Mouse (Mus musculus) lung, embryonic 16.5 days (tissue): ENCODE results near the gene Arhgap45. TPM values are rescaled to one million over a fixed set of nuclear protein-coding genes. Genes with fewer than 3 reads are reported as not detected.
A peak's percentile ranks its signal among the peaks of the same experiment; 100 is the strongest.

Source experiments
- ATAC-seq: fragments of 200-750 bp; cut with Nextera tagmentation; 2 replicates; pipeline ENCODE4 v1.8.0; 2017; ENCODE audit warnings: low read depth, mild to moderate bottlenecking, moderate library complexity
- H3K27ac ChIP-seq: fragments of 300-500 bp; sonication (generic); 2 replicates; pipeline ENCODE4 v1.5.1; 2014; ENCODE audit warnings: mild to moderate bottlenecking, control low read depth, low read length
- H3K27me3 ChIP-seq: fragments of 300-500 bp; sonication (generic); 2 replicates; pipeline ENCODE4 v1.6.1; 2014; ENCODE audit warnings: low read depth, low read length, mixed read lengths; ENCODE audit not compliant: control insufficient read depth, insufficient read depth
- H3K36me3 ChIP-seq: fragments of 300-500 bp; sonication (generic); 2 replicates; pipeline ENCODE4 v1.6.1; 2014; ENCODE audit warnings: low read length; ENCODE audit not compliant: control insufficient read depth, insufficient read depth
- H3K4me1 ChIP-seq: fragments of 300-500 bp; sonication (generic); replicated peaks from 2 replicates; pipeline ENCODE4 v1.6.1; 2014; ENCODE audit warnings: low read length, mixed read lengths; ENCODE audit not compliant: control insufficient read depth, insufficient read depth
- H3K4me2 ChIP-seq: fragments of 300-500 bp; sonication (generic); 2 replicates; pipeline ENCODE4 v1.6.1; 2014; ENCODE audit warnings: low read depth, low read length, control low read depth
- H3K4me3 ChIP-seq: fragments of 300-500 bp; sonication (generic); 2 replicates; pipeline ENCODE4 v1.5.1; 2014; ENCODE audit warnings: mild to moderate bottlenecking, low read length, control low read depth
- H3K9ac ChIP-seq: fragments of 300-500 bp; sonication (generic); 2 replicates; pipeline ENCODE4 v1.6.1; 2014; ENCODE audit warnings: low read length, control low read depth
- H3K9me3 ChIP-seq: fragments of 300-500 bp; sonication (generic); 2 replicates; pipeline ENCODE4 v1.6.1; 2016; ENCODE audit warnings: low read length; ENCODE audit not compliant: control insufficient read depth
- WGBS: fragments of 180-500 bp; shearing (Covaris S2); extraction: QIAGEN DNeasy Blood & Tissue Kit; methylation state at CpG from one replicate; pipeline ENCODE4 v1.1.7; 2014; 5-methylcytosine and 5-hydroxymethylcytosine counted together
- polyA plus RNA-seq: library from polyadenylated mRNA; unstranded; fragments of >200 nt; fragmentation: Nextera tagmentation; extraction: Ambion mirVana; gene quantifications from 2 replicates; pipeline ENCODE4 v1.2.1, GENCODE M21; 2015

Arhgap45 gene
- polyA plus RNA-seq, 1 experiment from 2014 or later = 18.1 TPM

GRCm38 (mm10) chr10:80047041-80047565, 30.6 kb downstream of the Arhgap45 start, which contains the start of gene Gpx4:
TSS of gene Gpx4 (plus strand) at chr10:80047166.
- no peak for ATAC-seq
- no peaks in the 10 kb centered on the region for H3K9me3 ChIP-seq
- no peak within 1 kb of the TSS for H3K27ac ChIP-seq
- WGBS = 65% methylated on average over 9 of the region's 9 CpGs
- H3K9ac ChIP-seq = no peak within 1 kb of the TSS
- H3K4me1 ChIP-seq = peaks cover 19% of the 10 kb centered on the region
- H3K4me3 ChIP-seq = no peak within 1 kb of the TSS
- no peak within 1 kb of the TSS for H3K4me2 ChIP-seq
- no peaks in the 10 kb centered on the region for H3K27me3 ChIP-seq
- H3K36me3 ChIP-seq = no peaks in the 10 kb centered on the region

GRCm38 (mm10) chr10:80048396-80048795, 31.9 kb downstream of the Arhgap45 start:
- no peak overlapping the region for H3K27ac ChIP-seq
- no peak overlapping the region for H3K9ac ChIP-seq
- no peaks in the 10 kb centered on the region for H3K27me3 ChIP-seq
- ATAC-seq = no peak
- H3K4me2 ChIP-seq = no peak overlapping the region
- H3K36me3 ChIP-seq = no peaks in the 10 kb centered on the region
- no peak overlapping the region for H3K4me3 ChIP-seq
- WGBS = 33% methylated on average over 5 of the region's 5 CpGs
- H3K4me1 ChIP-seq = peaks cover 27% of the 10 kb centered on the region
- H3K9me3 ChIP-seq = no peaks in the 10 kb centered on the region

- Histone ChIP-seq H3K4me2 (no peak overlapping the region), H3K4me1 (peaks cover 27% of the 10 kb centered on the region), H3K27me3 (no peaks in the 10 kb centered on the region), H3K36me3 (no peaks in the 10 kb centered on the region), H3K9ac (no peak overlapping the region), H3K9me3 (no peaks in the 10 kb centered on the region), H3K27ac (no peak overlapping the region), H3K4me3 (no peak overlapping the region)
- 41% methylated on average over 3 of the region's 3 CpGs for WGBS
- no peak for ATAC-seq
Measured at GRCm38 (mm10) chr10:80048834-80049233, 32.4 kb downstream of the Arhgap45 start.

- Histone ChIP-seq H3K9me3 (no peaks in the 10 kb centered on the region), H3K27me3 (no peaks in the 10 kb centered on the region), H3K4me2 (no peak overlapping the region), H3K4me1 (peaks cover 34% of the 10 kb centered on the region), H3K27ac (0 out of 2 replicates have a peak overlapping the region, but pooled peaks have one; percentile 12), H3K36me3 (no peaks in the 10 kb centered on the region), H3K9ac (peak overlapping the region; percentile 51; the same call in 1 of the 2 replicates), H3K4me3 (no peak overlapping the region)
- ATAC-seq = no peak
- WGBS = 53% methylated on average over 6 of the region's 6 CpGs
Measured at GRCm38 (mm10) chr10:80050244-80050643, 33.8 kb downstream of the Arhgap45 start.

GRCm38 (mm10) chr10:80050885-80051617, 34.6 kb downstream of the Arhgap45 start:
- H3K27me3 ChIP-seq = no peaks in the 10 kb centered on the region
- ATAC-seq = no peak
- WGBS = 36% methylated on average over 15 of the region's 15 CpGs
- peaks cover 4% of the 10 kb centered on the region; the same call in 1 of the 2 replicates for H3K36me3 ChIP-seq
- H3K4me1 ChIP-seq = peaks cover 39% of the 10 kb centered on the region
- peak overlapping the region; percentile 51 for H3K9ac ChIP-seq
- no peaks in the 10 kb centered on the region for H3K9me3 ChIP-seq
- no peak overlapping the region for H3K4me3 ChIP-seq
- no peak overlapping the region for H3K4me2 ChIP-seq
- peak overlapping the region; percentile 87 for H3K27ac ChIP-seq

- 28% methylated on average over 13 of the region's 14 CpGs for WGBS
- H3K27ac ChIP-seq = peak overlapping the region; percentile 87
- no peak for ATAC-seq
- peak overlapping the region; percentile 14; the same call in 1 of the 2 replicates for H3K4me2 ChIP-seq
- no peak overlapping the region for H3K4me3 ChIP-seq
- no peaks in the 10 kb centered on the region for H3K9me3 ChIP-seq
- peaks cover 39% of the 10 kb centered on the region for H3K4me1 ChIP-seq
- H3K36me3 ChIP-seq = peaks cover 9% of the 10 kb centered on the region
- no peaks in the 10 kb centered on the region for H3K27me3 ChIP-seq
- H3K9ac ChIP-seq = peak overlapping the region; percentile 51
Measured at GRCm38 (mm10) chr10:80051618-80052373, 35.3 kb downstream of the Arhgap45 start.

GRCm38 (mm10) chr10:80052374-80052764, 35.9 kb downstream of the Arhgap45 start:
- H3K4me3 ChIP-seq = no peak overlapping the region

GRCm38 (mm10) chr10:80053259-80053780, 36.9 kb downstream of the Arhgap45 start:
- peak; percentile 96 for ATAC-seq
- Histone ChIP-seq H3K27me3 (no peaks in the 10 kb centered on the region), H3K27ac (peak overlapping the region; percentile 99), H3K36me3 (peaks cover 20% of the 10 kb centered on the region), H3K4me3 (peak overlapping the region; percentile 94), H3K9ac (peak overlapping the region; percentile 98), H3K9me3 (no peaks in the 10 kb centered on the region), H3K4me2 (peak overlapping the region; percentile 83), H3K4me1 (peaks cover 35% of the 10 kb centered on the region)
- under 1% methylated on average over 47 of the region's 47 CpGs for WGBS

More at GRCm38 (mm10) chr10:80052374-80052764, 35.9 kb downstream of the Arhgap45 start:
- Histone ChIP-seq H3K36me3 (peaks cover 13% of the 10 kb centered on the region), H3K9me3 (no peaks in the 10 kb centered on the region), H3K9ac (peak overlapping the region; percentile 51), H3K27me3 (no peaks in the 10 kb centered on the region), H3K4me2 (no peak overlapping the region), H3K4me1 (peaks cover 39% of the 10 kb centered on the region), H3K27ac (peak overlapping the region; percentile 87)
- 85% methylated on average over 5 of the region's 5 CpGs for WGBS
- no peak for ATAC-seq
